Mouse (Mus musculus) kidney, adult 2 months (tissue): Measurements from ENCODE around the gene Dync1li2. TPM values are rescaled to one million over a fixed set of nuclear protein-coding genes. Genes with fewer than 3 reads are reported as not detected.
A peak's percentile ranks its signal among the peaks of the same experiment; 100 is the strongest.

Source experiments
- DNase-seq: peaks from one replicate; pipeline ENCODE4 v3.0.0; 2021
- H3K27ac ChIP-seq: fragments of 200-500 bp; 2 replicates; pipeline ENCODE4 v1.5.1; 2012; ENCODE audit warnings: low read depth, low read length, control low read depth, inconsistent platforms; ENCODE audit not compliant: insufficient read depth
- H3K27me3 ChIP-seq: fragments of 200-500 bp; replicated peaks from 2 replicates; pipeline ENCODE4 v1.6.1; 2012; ENCODE audit warnings: mild to moderate bottlenecking, moderate library complexity, low read length, inconsistent platforms; ENCODE audit not compliant: control insufficient read depth, insufficient read depth
- H3K36me3 ChIP-seq: fragments of 200-500 bp; 2 replicates; pipeline ENCODE4 v1.6.1; 2012; ENCODE audit warnings: mild to moderate bottlenecking, moderate library complexity, low read length, inconsistent platforms; ENCODE audit not compliant: control insufficient read depth, insufficient read depth
- H3K4me1 ChIP-seq: fragments of 200-500 bp; 2 replicates; pipeline ENCODE4 v1.6.1; 2011; ENCODE audit warnings: low read length; ENCODE audit not compliant: control insufficient read depth, insufficient read depth
- H3K4me3 ChIP-seq: fragments of 200-500 bp; 2 replicates; pipeline ENCODE4 v1.5.1; 2011; ENCODE audit warnings: mild to moderate bottlenecking, low read depth, low read length, control low read depth; ENCODE audit not compliant: insufficient read depth
- CTCF ChIP-seq: fragments of 200-500 bp; conservative IDR thresholded peaks from 2 replicates; pipeline ENCODE4 v1.5.1; 2011; ENCODE audit warnings: low read depth, mild to moderate bottlenecking, control low read depth, low read length, moderate library complexity, mixed read lengths; ENCODE audit not compliant: insufficient read depth, insufficient read length
- POLR2A ChIP-seq: fragments of 200-500 bp; IDR thresholded peaks from one replicate; pipeline ENCODE4 v1.6.1; 2011; ENCODE audit warnings: low read depth, low read length, control low read depth
- WGBS: fragments of 180-500 bp; shearing (Covaris S2); methylation state at CpG from one replicate; pipeline ENCODE4 v1.1.7; 2018; 5-methylcytosine and 5-hydroxymethylcytosine counted together
- polyA plus RNA-seq: library from polyadenylated mRNA; depleted of rRNA; stranded (reverse); fragments of >200 nt; gene quantifications from 2 replicates; pipeline ENCODE4 v1.2.3, GENCODE M21; 2012; rRNA removed

The Dync1li2 gene
- polyA plus RNA-seq, 1 experiment, result 20.3 TPM

DNA sequence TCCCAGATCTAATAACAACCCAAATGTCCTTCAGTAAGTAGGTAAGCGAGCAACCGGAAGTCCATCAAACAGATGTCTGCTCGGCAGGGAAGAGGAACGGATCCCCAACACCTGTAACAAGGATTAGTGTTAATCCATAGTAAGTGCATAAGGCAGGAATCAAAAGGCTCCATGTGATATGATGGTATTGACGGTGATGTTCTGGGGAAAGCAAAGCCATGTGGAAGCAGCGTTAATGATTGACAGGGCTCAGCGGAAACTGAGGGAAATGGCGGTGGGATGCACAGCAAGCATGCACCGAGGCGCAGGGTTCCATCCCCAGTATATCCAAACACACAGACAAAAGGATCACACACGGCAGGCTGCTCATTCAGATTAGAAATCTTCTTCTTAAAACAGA lies 68.6 kb downstream of the Dync1li2 start:
- Histone ChIP-seq H3K36me3 (no peaks in the 10 kb centered on the region), H3K27ac (no peak overlapping the region), H3K4me1 (peaks cover 36% of the 10 kb centered on the region), H3K4me3 (no peak overlapping the region), H3K27me3 (no peaks in the 10 kb centered on the region)
- 44% methylated on average over 11 of the region's 11 CpGs for WGBS
- DNase-seq, result peak; percentile 43
- TF ChIP-seq POLR2A, result no peak
- no peak for TF ChIP-seq CTCF

DNA sequence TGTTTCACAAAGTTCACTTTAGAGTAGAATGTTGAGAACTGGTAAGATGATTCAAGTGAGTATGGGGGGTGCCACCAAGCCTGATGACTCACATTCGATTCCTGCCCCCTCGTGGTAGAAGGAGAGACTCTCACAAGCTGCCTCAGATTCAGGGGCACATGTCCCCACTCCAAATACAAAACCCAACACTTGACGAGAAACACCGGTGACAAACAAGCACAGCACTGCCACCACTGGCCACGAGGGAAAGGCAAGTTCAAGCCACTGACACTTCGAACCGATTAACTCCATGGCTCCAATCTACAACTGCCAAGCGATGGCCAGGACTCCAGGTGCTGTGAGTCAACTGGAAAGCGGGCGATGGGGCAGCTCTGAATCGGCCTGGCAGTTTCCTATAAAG lies 69.1 kb downstream of the Dync1li2 start:
- Histone ChIP-seq H3K4me3 (no peak overlapping the region), H3K4me1 (peaks cover 36% of the 10 kb centered on the region), H3K27me3 (no peaks in the 10 kb centered on the region), H3K36me3 (no peaks in the 10 kb centered on the region), H3K27ac (no peak overlapping the region)
- peak; percentile 50 for DNase-seq
- peak; percentile 31 for TF ChIP-seq CTCF
- no peak for TF ChIP-seq POLR2A
- 54% methylated on average over 11 of the region's 11 CpGs for WGBS

DNA sequence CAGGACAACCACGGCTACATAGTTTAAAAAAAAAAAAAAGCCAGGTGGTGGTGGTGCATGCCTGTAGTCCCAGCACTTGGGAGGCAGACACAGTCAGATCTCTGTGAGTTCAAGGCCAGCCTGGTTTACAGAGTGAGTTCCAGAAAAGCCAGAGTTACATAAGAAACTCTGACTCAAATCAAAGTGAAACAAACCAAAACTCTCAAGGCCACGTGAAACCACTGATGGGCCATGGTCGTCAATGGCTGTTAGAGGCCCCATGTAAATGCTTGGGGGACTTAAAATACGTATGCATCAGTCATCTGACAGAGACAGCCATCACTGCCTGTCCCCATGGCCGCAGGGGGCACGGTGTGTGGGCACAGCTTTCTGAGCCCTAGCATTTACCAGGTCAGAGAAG lies 71.7 kb downstream of the Dync1li2 start:
- Histone ChIP-seq H3K27me3 (no peaks in the 10 kb centered on the region), H3K4me3 (no peak overlapping the region), H3K27ac (no peak overlapping the region), H3K36me3 (no peaks in the 10 kb centered on the region), H3K4me1 (peaks cover 35% of the 10 kb centered on the region)
- DNase-seq, result no peak
- WGBS, result 93% methylated on average over 6 of the region's 6 CpGs
- TF ChIP-seq POLR2A (no peak), CTCF (no peak)

DNA sequence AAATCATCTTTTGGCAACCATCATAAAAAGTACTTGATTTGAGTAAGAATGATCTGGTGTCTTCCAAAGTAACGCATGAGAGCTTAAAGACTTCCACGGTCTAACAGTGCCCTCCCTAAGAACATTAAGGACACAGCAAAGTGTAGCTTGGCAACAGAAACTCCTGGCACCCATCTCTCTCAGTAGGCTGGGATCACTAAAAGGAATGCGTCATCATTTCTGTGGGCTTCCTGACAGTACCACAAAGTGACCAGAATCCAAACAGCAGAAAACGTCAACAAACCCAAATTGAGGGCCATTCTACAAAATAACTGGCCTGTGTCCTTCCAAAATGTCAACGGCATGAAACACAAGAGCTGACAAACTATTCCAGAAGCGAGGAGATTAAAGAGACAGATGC lies 72.8 kb downstream of the Dync1li2 start:
- WGBS, result 28% methylated on average over 6 of the region's 6 CpGs
- TF ChIP-seq CTCF, result no peak
- TF ChIP-seq POLR2A, result no peak
- H3K4me3 ChIP-seq, result no peak overlapping the region
- H3K27ac ChIP-seq, result no peak overlapping the region; the same call in 1 of the 2 replicates
- peaks cover 35% of the 10 kb centered on the region for H3K4me1 ChIP-seq
- no peaks in the 10 kb centered on the region for H3K27me3 ChIP-seq
- DNase-seq, result peak; percentile 67
- no peaks in the 10 kb centered on the region for H3K36me3 ChIP-seq

DNA sequence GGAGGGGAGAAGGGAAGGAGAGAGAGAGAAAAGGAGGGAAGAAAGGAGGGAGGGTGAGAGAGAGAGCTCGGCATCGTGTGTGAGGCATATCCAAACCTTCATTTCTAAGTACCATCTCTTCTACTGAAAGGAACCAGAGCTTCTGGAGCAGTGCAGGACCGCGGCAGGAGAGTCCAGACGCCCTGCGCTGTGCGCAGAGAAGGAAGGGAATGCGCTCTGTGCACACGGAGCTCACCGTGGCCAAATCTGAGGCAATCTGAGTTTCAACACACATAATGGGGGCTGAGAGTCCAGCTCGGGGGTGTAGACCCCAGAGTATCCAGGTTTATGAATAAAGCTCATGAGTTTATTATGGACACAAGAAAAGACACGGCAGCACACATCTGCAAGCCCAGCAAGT lies 73.3 kb downstream of the Dync1li2 start:
- Histone ChIP-seq H3K27ac (no peak overlapping the region), H3K36me3 (no peaks in the 10 kb centered on the region), H3K4me3 (no peak overlapping the region), H3K27me3 (no peaks in the 10 kb centered on the region), H3K4me1 (peaks cover 33% of the 10 kb centered on the region)
- WGBS, result 69% methylated on average over 12 of the region's 12 CpGs
- no peak for DNase-seq
- no peak for TF ChIP-seq CTCF
- TF ChIP-seq POLR2A, result no peak

Other genes starting within 250 kb of the Dync1li2 start
- 20.6 and 21.0 TPM in 2 replicates for gene Tk2, start 194.5 kb downstream of the Dync1li2 start, polyA plus RNA-seq
- gene Cklf, start 192.2 kb downstream of the Dync1li2 start, polyA plus RNA-seq, result 4.3 and 5.4 TPM in 2 replicates
- 0.16 and 0.28 TPM in 2 replicates for gene Cmtm2a, start 149.9 kb downstream of the Dync1li2 start, polyA plus RNA-seq
- gene Gm45711, start 133.0 kb downstream of the Dync1li2 start, polyA plus RNA-seq, result not detected in 2 replicates
- gene Cmtm1, start 132.9 kb downstream of the Dync1li2 start, polyA plus RNA-seq, result not detected in 2 replicates
- gene Gm11020, start 121.5 kb downstream of the Dync1li2 start, polyA plus RNA-seq, result not detected in 2 replicates
- 0.18 TPM in 1 of 2 replicates, not detected in the other for gene Cmtm2b, start 120.8 kb downstream of the Dync1li2 start, polyA plus RNA-seq
- gene Cmtm3, start 103.6 kb downstream of the Dync1li2 start, polyA plus RNA-seq, result 53.3 and 60.4 TPM in 2 replicates
- 31.4 and 32.4 TPM in 2 replicates for gene Cmtm4, start 47.2 kb downstream of the Dync1li2 start, polyA plus RNA-seq
- 0.05 TPM in 1 of 2 replicates, not detected in the other for gene Terb1, start 66.9 kb upstream of the Dync1li2 start, polyA plus RNA-seq
- gene Nae1, start 91.6 kb upstream of the Dync1li2 start, polyA plus RNA-seq, result 9.7 and 12.7 TPM in 2 replicates
- 7.5 and 8.0 TPM in 2 replicates for gene Car7, start 91.6 kb upstream of the Dync1li2 start, polyA plus RNA-seq
- gene Pdp2, start 148.4 kb upstream of the Dync1li2 start, polyA plus RNA-seq, result 25.7 and 29.2 TPM in 2 replicates
- gene Cdh16, start 181.3 kb upstream of the Dync1li2 start, polyA plus RNA-seq, result 1,103 and 1,106 TPM in 2 replicates
- gene Rrad, start 188.3 kb upstream of the Dync1li2 start, polyA plus RNA-seq, result 5.0 and 5.8 TPM in 2 replicates
- gene Ciao2b, start 198.9 kb upstream of the Dync1li2 start, polyA plus RNA-seq, result 46.5 and 57.7 TPM in 2 replicates